Mouse (Mus musculus) spleen, adult 2 months (tissue): ENCODE measurements at regions not wholly inside any gene's neighbourhood (a gene's known extent, or its start where the extent isn't known, plus 50 kb on each side); places are given as distances from the start of the nearest gene placed in this dataset.

ENCODE experiments used
- CTCF ChIP-seq: fragments of 200-500 bp; IDR thresholded peaks from 2 replicates; pipeline ENCODE4 v1.5.1; 2011; ENCODE audit warnings: mild to moderate bottlenecking, inconsistent platforms; ENCODE audit not compliant: insufficient read depth, insufficient read length, insufficient replicate concordance; ENCODE audit errors: extremely low read depth
- POLR2A ChIP-seq: fragments of 200-500 bp; IDR thresholded peaks from 2 replicates; pipeline ENCODE4 v1.6.1; 2011; ENCODE audit warnings: low read depth, low read length, inconsistent platforms

- TF ChIP-seq CTCF = no peak
- TF ChIP-seq POLR2A = no peak
Measured at GRCm38 (mm10) chr9:122610918-122611317, 136.2 kb upstream of the Topaz1 start.
